Mouse (Mus musculus): Measurements from ENCODE around the gene Slc25a11.

GRCm38 (mm10) chr11:70639976-70640375 lies 7.3 kb downstream of the Slc25a11 start:
- no peak for TF ChIP-seq CTCF (IDR thresholded peaks at IDR 0.05; ENCODE audit: control insufficient read depth, insufficient read depth, insufficient read length)
- TF ChIP-seq CEBPB (IDR thresholded peaks at IDR 0.05; ENCODE audit: low read depth), result no peak
- no peak for TF ChIP-seq MAX (IDR thresholded peaks at IDR 0.05)
- TF ChIP-seq USF1 (IDR thresholded peaks at IDR 0.05; ENCODE audit: low read depth), result no peak
- no peak for TF ChIP-seq MYOG (IDR thresholded peaks at IDR 0.05; ENCODE audit: control insufficient read depth, extremely low read depth, insufficient read length)
